Mouse (Mus musculus) heart, adult 2 months (tissue): ENCODE measurements around the gene Srebf1.

Experiments
- CTCF ChIP-seq: fragments of 200-600 bp; IDR thresholded peaks from 2 replicates; pipeline ENCODE4 v1.8.1; 2022; ENCODE audit warnings: antibody characterized with exemption, mild to moderate bottlenecking, moderate library complexity
- EP300 ChIP-seq: fragments of 200-500 bp; IDR thresholded peaks from 2 replicates; pipeline ENCODE4 v1.6.1; 2011; ENCODE audit warnings: low read depth, low read length, control low read depth; ENCODE audit not compliant: insufficient read depth

- TF ChIP-seq EP300 (no peak), CTCF (no peak)
Measured at GRCm38 (mm10) chr11:60208201-60208600, 14.2 kb downstream of the Srebf1 start.
